Mouse (Mus musculus): ENCODE data around the gene Aldh1a3. TPM values are rescaled to one million over a fixed set of nuclear protein-coding genes. Genes with fewer than 3 reads are reported as not detected.

Aldh1a3 gene
- polyA plus RNA-seq, 1 experiment from 2014 or later = 43.4 TPM

Small RNA genes lying within 50 kb of the gene (microRNA-seq; reads per million reads assigned to microRNA genes)
- not detected for gene Mir7057

Other genes starting within 250 kb of the Aldh1a3 start
- not detected in 2 replicates for gene Gm10974, start 61.6 kb downstream of the Aldh1a3 start, polyA plus RNA-seq (2015; fragmentation: Nextera tagmentation; extraction: Ambion mirVana)
- gene Lrrk1, start 39.2 kb downstream of the Aldh1a3 start, polyA plus RNA-seq (2015; fragmentation: Nextera tagmentation; extraction: Ambion mirVana) = 16.7 and 18.1 TPM in 2 replicates